In genomic region chr6:36789261-36789660, GRCm38 (mm10) we compare ENCODE assay signal across 17 mouse cellular contexts. TPM values are rescaled to one million over a fixed set of nuclear protein-coding genes. Genes with fewer than 3 reads are reported as not detected.
DNase-seq lines count a peak whose midpoint lies in the region; ATAC-seq and TF ChIP-seq lines count a peak whose summit lies in the region.
"Had no signal": no experiment of that assay in that cellular context is flagged by ENCODE, and none has a peak within 500 bp of the region (broad histone marks: within the 10 kb centered on the region; RNA-seq: fewer than 3 reads in every experiment).

No protein-coding gene starts in this region.

- H3K4me2 ChIP-seq in hindbrain, embryonic 13.5 days = peak overlapping the region; percentile 19; the same call in 1 of the 2 replicates
- H3K4me2 ChIP-seq in lung, postnatal 0 days (replicated peaks; ENCODE audit: low read depth, low read length) = no peak overlapping the region
- no peak overlapping the region for H3K4me2 ChIP-seq in forebrain, embryonic 15.5 days (replicated peaks)
- H3K4me2 ChIP-seq in midbrain, embryonic 16.5 days (ENCODE audit: low read length) = peak overlapping the region; percentile 36; the same call in 1 of the 2 replicates
- H3K4me2 ChIP-seq: embryonic facial prominence, embryonic 12.5 days; limb, embryonic 13.5 days; liver, embryonic 13.5 days; stomach, embryonic 15.5 days had no signal

- H3K9me3 ChIP-seq in hindbrain, embryonic 13.5 days = no peaks in the 10 kb centered on the region
- H3K9me3 ChIP-seq in hindbrain, embryonic 10.5 days = no peaks in the 10 kb centered on the region
- H3K9me3 ChIP-seq in lung, postnatal 0 days (ENCODE audit: low read length) = no peaks in the 10 kb centered on the region
- H3K9me3 ChIP-seq in forebrain, embryonic 15.5 days = no peaks in the 10 kb centered on the region
- H3K9me3 ChIP-seq in midbrain, embryonic 16.5 days (replicated peaks; ENCODE audit: control insufficient read depth, low read length, poor library complexity, severe bottlenecking) = no peaks in the 10 kb centered on the region
- H3K9me3 ChIP-seq: embryonic facial prominence, embryonic 12.5 days; limb, embryonic 13.5 days; liver, embryonic 13.5 days; stomach, embryonic 15.5 days had no signal

- H3K9ac ChIP-seq in hindbrain, embryonic 13.5 days = no peak overlapping the region
- no peak overlapping the region for H3K9ac ChIP-seq in lung, postnatal 0 days (replicated peaks; ENCODE audit: low read depth)
- H3K9ac ChIP-seq in forebrain, embryonic 15.5 days (replicated peaks) = no peak overlapping the region
- H3K9ac ChIP-seq in midbrain, embryonic 16.5 days (ENCODE audit: low read depth, low read length) = no peak overlapping the region
- H3K9ac ChIP-seq: embryonic facial prominence, embryonic 12.5 days; limb, embryonic 13.5 days; liver, embryonic 13.5 days; stomach, embryonic 15.5 days had no signal

- ATAC-seq in hindbrain, embryonic 13.5 days (ENCODE audit: low FRiP score) = no peak
- ATAC-seq in lung, postnatal 0 days = no peak
- ATAC-seq in forebrain, embryonic 15.5 days (replicated peaks) = no peak
- ATAC-seq in midbrain, embryonic 16.5 days = no peak

- no peak overlapping the region for H3K4me3 ChIP-seq in hindbrain, embryonic 13.5 days
- H3K4me3 ChIP-seq in hindbrain, embryonic 10.5 days = no peak overlapping the region
- no peak overlapping the region for H3K4me3 ChIP-seq in lung, postnatal 0 days (ENCODE audit: low read depth, low read length)
- no peak overlapping the region for H3K4me3 ChIP-seq in forebrain, embryonic 15.5 days
- no peak overlapping the region for H3K4me3 ChIP-seq in midbrain, embryonic 16.5 days (ENCODE audit: low read depth, low read length)
- no peak overlapping the region for H3K4me3 ChIP-seq in kidney, adult 2 months (ENCODE audit: insufficient read depth, low read depth, low read length)
- H3K4me3 ChIP-seq: embryonic facial prominence, embryonic 12.5 days; limb, embryonic 13.5 days; liver, embryonic 13.5 days; stomach, embryonic 15.5 days had no signal

- no peak for TF ChIP-seq CTCF in lung, postnatal 0 days (IDR thresholded peaks at IDR 0.05)
- TF ChIP-seq CTCF in kidney, adult 2 months (conservative IDR thresholded peaks at IDR 0.05; ENCODE audit: insufficient read depth, insufficient read length, low read depth, low read length) = no peak

- TF ChIP-seq EP300 in lung, postnatal 0 days (IDR thresholded peaks at IDR 0.05) = no peak

- no peak for TF ChIP-seq POLR2A in kidney, adult 2 months (IDR thresholded peaks at IDR 0.05; ENCODE audit: low read depth, low read length)

- no peaks in the 10 kb centered on the region for H3K36me3 ChIP-seq in hindbrain, embryonic 13.5 days
- peaks cover 26% of the 10 kb centered on the region for H3K36me3 ChIP-seq in hindbrain, embryonic 10.5 days
- H3K36me3 ChIP-seq in lung, postnatal 0 days (ENCODE audit: insufficient read depth, low read length) = no peaks in the 10 kb centered on the region
- 0 out of 2 replicates have a peak, but pooled peaks cover 3% of the 10 kb centered on the region for H3K36me3 ChIP-seq in forebrain, embryonic 15.5 days
- H3K36me3 ChIP-seq in midbrain, embryonic 16.5 days (ENCODE audit: control insufficient read depth, insufficient read depth, low read length) = no peaks in the 10 kb centered on the region
- no peaks in the 10 kb centered on the region for H3K36me3 ChIP-seq in kidney, adult 2 months (ENCODE audit: control insufficient read depth, insufficient read depth, low read length)
- H3K36me3 ChIP-seq: liver, embryonic 13.5 days; stomach, embryonic 15.5 days had no signal

- 39% methylated on average over 4 of the region's 4 CpGs for WGBS in hindbrain, embryonic 13.5 days
- 57% methylated on average over 4 of the region's 4 CpGs for WGBS in hindbrain, embryonic 10.5 days
- 58% methylated on average over 4 of the region's 4 CpGs for WGBS in lung, postnatal 0 days
- 51% methylated on average over 4 of the region's 4 CpGs for WGBS in forebrain, embryonic 15.5 days
- WGBS in midbrain, embryonic 16.5 days = 29% methylated on average over 4 of the region's 4 CpGs
- WGBS in kidney, adult 2 months = 64% methylated on average over 4 of the region's 4 CpGs

- H3K27me3 ChIP-seq in hindbrain, embryonic 13.5 days = peaks cover 3% of the 10 kb centered on the region; the same call in 1 of the 2 replicates
- peaks cover 38% of the 10 kb centered on the region for H3K27me3 ChIP-seq in hindbrain, embryonic 10.5 days (ENCODE audit: insufficient read depth, poor library complexity, severe bottlenecking)
- H3K27me3 ChIP-seq in lung, postnatal 0 days (replicated peaks; ENCODE audit: insufficient read depth, low read length) = no peaks in the 10 kb centered on the region
- no peaks in the 10 kb centered on the region for H3K27me3 ChIP-seq in forebrain, embryonic 15.5 days
- H3K27me3 ChIP-seq in midbrain, embryonic 16.5 days (ENCODE audit: control insufficient read depth, insufficient read depth, low read depth, low read length) = no peaks in the 10 kb centered on the region
- no peaks in the 10 kb centered on the region; the same call in 1 of the 2 replicates for H3K27me3 ChIP-seq in kidney, adult 2 months (replicated peaks; ENCODE audit: control insufficient read depth, insufficient read depth, low read length)
- H3K27me3 ChIP-seq: embryonic facial prominence, embryonic 12.5 days; limb, embryonic 13.5 days; liver, embryonic 13.5 days; stomach, embryonic 15.5 days had no signal

- H3K27ac ChIP-seq in hindbrain, embryonic 13.5 days = peak overlapping the region; percentile 69
- no peak overlapping the region for H3K27ac ChIP-seq in hindbrain, embryonic 10.5 days
- H3K27ac ChIP-seq in lung, postnatal 0 days (ENCODE audit: low read length) = no peak overlapping the region
- H3K27ac ChIP-seq in forebrain, embryonic 15.5 days (replicated peaks) = peak overlapping the region; percentile 60; the same call in 1 of the 2 replicates
- peak overlapping the region; percentile 63 for H3K27ac ChIP-seq in midbrain, embryonic 16.5 days (ENCODE audit: low read length)
- H3K27ac ChIP-seq in kidney, adult 2 months (ENCODE audit: insufficient read depth, low read depth, low read length) = no peak overlapping the region
- H3K27ac ChIP-seq: limb, embryonic 13.5 days; liver, embryonic 13.5 days had no signal

- DNase-seq in hindbrain, embryonic 10.5 days (ENCODE audit: low spot score) = no peak
- peak; percentile 40 for DNase-seq in lung, postnatal 0 days (ENCODE audit: low spot score)
- DNase-seq in lung, postnatal 4 days = no peak
- no peak for DNase-seq in adrenal gland, adult (ENCODE audit: inconsistent age in 2 of 2, low spot score in 1 of 2)
- DNase-seq in kidney, adult 2 months = no peak
- DNase-seq: cerebellum, adult 11 months; gastrocnemius, postnatal 25 days; kidney, postnatal 36 days; liver, embryonic 13.5 days; right cerebral cortex, postnatal 25 days; thymus, adult 18-20 months had no signal

- peaks cover 42% of the 10 kb centered on the region for H3K4me1 ChIP-seq in hindbrain, embryonic 13.5 days (replicated peaks)
- peaks cover 68% of the 10 kb centered on the region for H3K4me1 ChIP-seq in hindbrain, embryonic 10.5 days (replicated peaks)
- no peaks in the 10 kb centered on the region for H3K4me1 ChIP-seq in lung, postnatal 0 days (ENCODE audit: insufficient read depth, low read depth, low read length)
- peaks cover 45% of the 10 kb centered on the region for H3K4me1 ChIP-seq in forebrain, embryonic 15.5 days
- peaks cover 40% of the 10 kb centered on the region for H3K4me1 ChIP-seq in midbrain, embryonic 16.5 days (ENCODE audit: control insufficient read depth, insufficient read depth, low read length)
- no peaks in the 10 kb centered on the region for H3K4me1 ChIP-seq in kidney, adult 2 months (ENCODE audit: control insufficient read depth, insufficient read depth, low read length)
- H3K4me1 ChIP-seq: liver, embryonic 13.5 days had no signal

RNA-seq across cellular contexts. Expression of gene Ptn, which starts 20.8 kb away (rescaled TPM):
- 566 and 774 TPM in 2 replicates for polyA plus RNA-seq in hindbrain, embryonic 13.5 days (2015; fragmentation: Nextera tagmentation; extraction: Ambion mirVana)
- 232 and 295 TPM in 2 replicates for polyA plus RNA-seq in hindbrain, embryonic 10.5 days (2016; fragmentation: Nextera tagmentation; extraction: Ambion mirVana)
- polyA plus RNA-seq in lung, postnatal 0 days (2015; fragmentation: Nextera tagmentation; extraction: Ambion mirVana) = 15.6 and 17.5 TPM in 2 replicates
- 502 and 540 TPM in 2 replicates for polyA plus RNA-seq in forebrain, embryonic 15.5 days (2015; fragmentation: Nextera tagmentation; extraction: Ambion mirVana)
- 861 and 866 TPM in 2 replicates for polyA plus RNA-seq in midbrain, embryonic 16.5 days (2015; fragmentation: Nextera tagmentation; extraction: Ambion mirVana)
- 1.6 TPM in 2 replicates for polyA plus RNA-seq in kidney, adult 2 months (2012; rRNA removed)

Comparison
In these comparisons a context has a peak if more than half of its experiments do, and no peak if none do; other contexts are left out.
1. H3K27ac ChIP-seq: peak in hindbrain, embryonic 13.5 days (single experiment), forebrain, embryonic 15.5 days (single experiment) and midbrain, embryonic 16.5 days (single experiment); none in hindbrain, embryonic 10.5 days (single experiment), lung, postnatal 0 days (single experiment) and kidney, adult 2 months (single experiment).
2. H3K4me2 ChIP-seq: peak in hindbrain, embryonic 13.5 days (single experiment) and midbrain, embryonic 16.5 days (single experiment); none in lung, postnatal 0 days (single experiment) and forebrain, embryonic 15.5 days (single experiment).
3. RNA of gene Ptn, which starts 20.8 kb away (polyA plus RNA-seq): 861 to 866 TPM in midbrain, embryonic 16.5 days, 566 to 774 TPM in hindbrain, embryonic 13.5 days, 502 to 540 TPM in forebrain, embryonic 15.5 days and 232 to 295 TPM in hindbrain, embryonic 10.5 days; 15.6 to 17.5 TPM in lung, postnatal 0 days and 1.6 TPM in kidney, adult 2 months; every median in the first group is over 10 times any median in the second.